Mouse (Mus musculus): ENCODE data around the gene 2210011C24Rik. TPM values are rescaled to one million over a fixed set of nuclear protein-coding genes. Genes with fewer than 3 reads are reported as not detected.

The 2210011C24Rik gene
- polyA plus RNA-seq, 1 experiment from 2014 or later: 0.13 TPM

GRCm38 (mm10) chr8:83999825-84000224 lies 12.1 kb downstream of the 2210011C24Rik start:
- WGBS (ENCODE audit: insufficient replicate concordance): 86% methylated on average over 2 of the region's 2 CpGs
- no peak overlapping the region for H3K27ac ChIP-seq (ENCODE audit: low read length)
- no peak overlapping the region for H3K9ac ChIP-seq (ENCODE audit: low read depth, low read length)
- ATAC-seq (ENCODE audit: low read depth): no peak
- no peak overlapping the region for H3K4me2 ChIP-seq (ENCODE audit: low read depth, low read length)
- H3K36me3 ChIP-seq (ENCODE audit: control insufficient read depth, insufficient read depth): peaks cover 28% of the 10 kb centered on the region
- peaks cover 41% of the 10 kb centered on the region for H3K4me1 ChIP-seq (ENCODE audit: control insufficient read depth, low read depth, low read length)
- no peaks in the 10 kb centered on the region for H3K9me3 ChIP-seq (replicated peaks; ENCODE audit: control insufficient read depth, low read length)
- H3K4me3 ChIP-seq (ENCODE audit: low read depth, low read length): no peak overlapping the region
- no peaks in the 10 kb centered on the region for H3K27me3 ChIP-seq (ENCODE audit: control insufficient read depth, insufficient read depth, low read depth, low read length)

GRCm38 (mm10) chr8:83999057-83999705 lies 12.8 kb downstream of the 2210011C24Rik start:
- Histone ChIP-seq H3K9me3 (replicated peaks; ENCODE audit: control insufficient read depth, low read length) (no peaks in the 10 kb centered on the region), H3K27me3 (ENCODE audit: control insufficient read depth, insufficient read depth, low read depth, low read length) (no peaks in the 10 kb centered on the region), H3K4me1 (ENCODE audit: control insufficient read depth, low read depth, low read length) (peaks cover 40% of the 10 kb centered on the region), H3K9ac (ENCODE audit: low read depth, low read length) (peak overlapping the region; percentile 90), H3K4me3 (ENCODE audit: low read depth, low read length) (peak overlapping the region; percentile 88), H3K27ac (ENCODE audit: low read length) (no peak overlapping the region), H3K4me2 (ENCODE audit: low read depth, low read length) (peak overlapping the region; percentile 92), H3K36me3 (ENCODE audit: control insufficient read depth, insufficient read depth) (peaks cover 28% of the 10 kb centered on the region)
- ATAC-seq (ENCODE audit: low read depth): no peak
- WGBS (ENCODE audit: insufficient replicate concordance): 69% methylated on average over 16 of the region's 16 CpGs

- peak; percentile 5 for ATAC-seq (ENCODE audit: low read depth)
- H3K9ac ChIP-seq (ENCODE audit: low read depth, low read length): peak overlapping the region; percentile 90
- H3K27me3 ChIP-seq (ENCODE audit: control insufficient read depth, insufficient read depth, low read depth, low read length): no peaks in the 10 kb centered on the region
- H3K36me3 ChIP-seq (ENCODE audit: control insufficient read depth, insufficient read depth): peaks cover 28% of the 10 kb centered on the region
- peak overlapping the region; percentile 81 for H3K27ac ChIP-seq (ENCODE audit: low read length)
- peak overlapping the region; percentile 88 for H3K4me3 ChIP-seq (ENCODE audit: low read depth, low read length)
- no peaks in the 10 kb centered on the region for H3K9me3 ChIP-seq (replicated peaks; ENCODE audit: control insufficient read depth, low read length)
- 1% methylated on average over 79 of the region's 92 CpGs for WGBS (ENCODE audit: insufficient replicate concordance)
- H3K4me1 ChIP-seq (ENCODE audit: control insufficient read depth, low read depth, low read length): peaks cover 41% of the 10 kb centered on the region
- peak overlapping the region; percentile 92 for H3K4me2 ChIP-seq (ENCODE audit: low read depth, low read length)
Measured at GRCm38 (mm10) chr8:83998231-83999056, 13.5 kb downstream of the 2210011C24Rik start.

- peak within 1 kb of the TSS; percentile 93 for H3K4me2 ChIP-seq (ENCODE audit: low read depth, low read length)
- no peaks in the 10 kb centered on the region for H3K27me3 ChIP-seq (ENCODE audit: control insufficient read depth, insufficient read depth, low read depth, low read length)
- H3K27ac ChIP-seq (ENCODE audit: low read length): peak within 1 kb of the TSS; percentile 86
- H3K4me3 ChIP-seq (ENCODE audit: low read depth, low read length): peak within 1 kb of the TSS; percentile 88
- peak; percentile 5 for ATAC-seq (ENCODE audit: low read depth)
- peak within 1 kb of the TSS; percentile 90 for H3K9ac ChIP-seq (ENCODE audit: low read depth, low read length)
- peaks cover 28% of the 10 kb centered on the region for H3K36me3 ChIP-seq (ENCODE audit: control insufficient read depth, insufficient read depth)
- WGBS (ENCODE audit: insufficient replicate concordance): 0% methylated on average over 73 of the region's 112 CpGs
- H3K4me1 ChIP-seq (ENCODE audit: control insufficient read depth, low read depth, low read length): peaks cover 42% of the 10 kb centered on the region
- no peaks in the 10 kb centered on the region for H3K9me3 ChIP-seq (replicated peaks; ENCODE audit: control insufficient read depth, low read length)
Measured at GRCm38 (mm10) chr8:83997511-83998141, 14.3 kb downstream of the 2210011C24Rik start, which contains the start of gene Samd1. Samd1 (plus strand) TSS chr8:83997672.

- under 1% methylated on average over 55 of the region's 103 CpGs for WGBS (ENCODE audit: insufficient replicate concordance)
- Histone ChIP-seq H3K4me3 (ENCODE audit: low read depth, low read length) (peak overlapping the region; percentile 88), H3K9me3 (replicated peaks; ENCODE audit: control insufficient read depth, low read length) (no peaks in the 10 kb centered on the region), H3K27me3 (ENCODE audit: control insufficient read depth, insufficient read depth, low read depth, low read length) (no peaks in the 10 kb centered on the region), H3K27ac (ENCODE audit: low read length) (peak overlapping the region; percentile 86), H3K36me3 (ENCODE audit: control insufficient read depth, insufficient read depth) (peaks cover 27% of the 10 kb centered on the region), H3K4me2 (ENCODE audit: low read depth, low read length) (peak overlapping the region; percentile 93), H3K9ac (ENCODE audit: low read depth, low read length) (peak overlapping the region; percentile 90), H3K4me1 (ENCODE audit: control insufficient read depth, low read depth, low read length) (peaks cover 50% of the 10 kb centered on the region)
- peak; percentile 86 for ATAC-seq (ENCODE audit: low read depth)
Measured at GRCm38 (mm10) chr8:83996567-83997505, 15.1 kb downstream of the 2210011C24Rik start.

- peaks cover 21% of the 10 kb centered on the region for H3K36me3 ChIP-seq (ENCODE audit: control insufficient read depth, insufficient read depth)
- H3K4me2 ChIP-seq (ENCODE audit: low read depth, low read length): peak overlapping the region; percentile 93
- H3K9me3 ChIP-seq (replicated peaks; ENCODE audit: control insufficient read depth, low read length): no peaks in the 10 kb centered on the region
- H3K9ac ChIP-seq (ENCODE audit: low read depth, low read length): peak overlapping the region; percentile 87
- peak overlapping the region; percentile 88 for H3K4me3 ChIP-seq (ENCODE audit: low read depth, low read length)
- H3K27me3 ChIP-seq (ENCODE audit: control insufficient read depth, insufficient read depth, low read depth, low read length): no peaks in the 10 kb centered on the region
- peak overlapping the region; percentile 86 for H3K27ac ChIP-seq (ENCODE audit: low read length)
- peaks cover 53% of the 10 kb centered on the region for H3K4me1 ChIP-seq (ENCODE audit: control insufficient read depth, low read depth, low read length)
- 31% methylated on average over 12 of the region's 12 CpGs for WGBS (ENCODE audit: insufficient replicate concordance)
- ATAC-seq (ENCODE audit: low read depth): no peak
Measured at GRCm38 (mm10) chr8:83995973-83996372, 16.0 kb downstream of the 2210011C24Rik start.

GRCm38 (mm10) chr8:83994030-83994429 lies 17.9 kb downstream of the 2210011C24Rik start:
- Histone ChIP-seq H3K4me3 (ENCODE audit: low read depth, low read length) (no peak overlapping the region), H3K36me3 (ENCODE audit: control insufficient read depth, insufficient read depth) (peaks cover 6% of the 10 kb centered on the region; the same call in 1 of the 2 replicates), H3K27me3 (ENCODE audit: control insufficient read depth, insufficient read depth, low read depth, low read length) (no peaks in the 10 kb centered on the region), H3K4me1 (ENCODE audit: control insufficient read depth, low read depth, low read length) (peaks cover 42% of the 10 kb centered on the region), H3K27ac (ENCODE audit: low read length) (peak overlapping the region; percentile 1), H3K9me3 (replicated peaks; ENCODE audit: control insufficient read depth, low read length) (no peaks in the 10 kb centered on the region), H3K4me2 (ENCODE audit: low read depth, low read length) (no peak overlapping the region), H3K9ac (ENCODE audit: low read depth, low read length) (no peak overlapping the region)
- no peak for ATAC-seq (ENCODE audit: low read depth)
- WGBS (ENCODE audit: insufficient replicate concordance): 31% methylated on average over 3 of the region's 3 CpGs

GRCm38 (mm10) chr8:83992488-83992887 lies 19.5 kb downstream of the 2210011C24Rik start:
- peaks cover 36% of the 10 kb centered on the region for H3K4me1 ChIP-seq (ENCODE audit: control insufficient read depth, low read depth, low read length)
- peak; percentile 49 for ATAC-seq (ENCODE audit: low read depth)
- H3K9ac ChIP-seq (ENCODE audit: low read depth, low read length): no peak overlapping the region
- H3K4me2 ChIP-seq (ENCODE audit: low read depth, low read length): 0 out of 2 replicates have a peak overlapping the region, but pooled peaks have one; percentile 10
- peak overlapping the region; percentile 62 for H3K27ac ChIP-seq (ENCODE audit: low read length)
- no peak overlapping the region for H3K4me3 ChIP-seq (ENCODE audit: low read depth, low read length)
- WGBS (ENCODE audit: insufficient replicate concordance): 19% methylated on average over 2 of the region's 2 CpGs
- no peaks in the 10 kb centered on the region for H3K9me3 ChIP-seq (replicated peaks; ENCODE audit: control insufficient read depth, low read length)
- no peaks in the 10 kb centered on the region for H3K27me3 ChIP-seq (ENCODE audit: control insufficient read depth, insufficient read depth, low read depth, low read length)
- H3K36me3 ChIP-seq (ENCODE audit: control insufficient read depth, insufficient read depth): peaks cover 8% of the 10 kb centered on the region; the same call in 1 of the 2 replicates

All from liver, embryonic 16.5 days (tissue).